20 mouse cellular contexts compared by ENCODE assay signal in the genomic region with DNA sequence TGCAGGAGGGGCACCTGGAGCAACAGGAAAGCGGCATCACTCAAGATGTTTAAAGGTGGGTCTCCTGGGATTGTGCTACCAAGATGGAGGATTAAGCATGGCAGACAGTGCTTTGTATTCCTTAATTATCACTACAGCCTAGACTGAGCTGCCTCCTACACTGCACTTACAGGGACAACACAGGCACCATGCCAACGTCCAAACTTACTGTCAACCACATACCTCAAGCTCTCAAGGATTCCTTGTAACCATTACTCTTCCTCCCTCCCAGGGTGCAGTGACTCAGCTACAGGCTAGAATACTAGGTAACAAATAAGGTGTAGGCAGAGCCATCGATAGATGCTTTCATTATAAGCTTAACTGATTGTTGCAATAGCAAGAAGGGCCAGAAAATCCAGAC. TPM values are rescaled to one million over a fixed set of nuclear protein-coding genes. Genes with fewer than 3 reads are reported as not detected.
A peak's percentile ranks its signal among the peaks of the same experiment; 100 is the strongest.
DNase-seq lines count a peak whose midpoint lies in the region; ATAC-seq and TF ChIP-seq lines count a peak whose summit lies in the region.
"Had no signal": no experiment of that assay in that cellular context is flagged by ENCODE, and none has a peak within 500 bp of the region (broad histone marks: within the 10 kb centered on the region; RNA-seq: fewer than 3 reads in every experiment).

No protein-coding gene starts in this region.

- no peak overlapping the region for H3K4me2 ChIP-seq in liver, embryonic 11.5 days
- H3K4me2 ChIP-seq in liver, embryonic 16.5 days (ENCODE audit: low read depth, low read length) = no peak overlapping the region
- H3K4me2 ChIP-seq: embryonic facial prominence, embryonic 12.5 days; forebrain, embryonic 13.5 days; forebrain, embryonic 15.5 days had no signal

- POLR2A ChIA-PET in Patski (lab: Charles Lee) = interaction anchor here (0.7 to 1.3 kb wide), 4 partner anchors 9 to 42 kb away, joined by 3 to 5 read pairs (median 4); no protein-coding TSS in a partner anchor

- no peak overlapping the region for H3K9ac ChIP-seq in liver, embryonic 11.5 days (ENCODE audit: low read depth, low read length)
- no peak overlapping the region for H3K9ac ChIP-seq in liver, embryonic 16.5 days (ENCODE audit: low read depth, low read length)
- H3K9ac ChIP-seq: embryonic facial prominence, embryonic 12.5 days; forebrain, embryonic 13.5 days; forebrain, embryonic 15.5 days; forebrain, postnatal 0 days had no signal

- H3K27me3 ChIP-seq in liver, embryonic 11.5 days (replicated peaks; ENCODE audit: control insufficient read depth, insufficient read depth, low read length) = no peaks in the 10 kb centered on the region
- no peaks in the 10 kb centered on the region for H3K27me3 ChIP-seq in Patski
- H3K27me3 ChIP-seq in liver, embryonic 16.5 days (ENCODE audit: control insufficient read depth, insufficient read depth, low read depth, low read length) = no peaks in the 10 kb centered on the region
- H3K27me3 ChIP-seq: embryonic facial prominence, embryonic 12.5 days; forebrain, embryonic 13.5 days; forebrain, embryonic 15.5 days had no signal

- ATAC-seq in liver, embryonic 11.5 days (replicated peaks; ENCODE audit: low FRiP score) = no peak
- peak; percentile 31 for ATAC-seq in Patski
- no peak for ATAC-seq in liver, embryonic 16.5 days (ENCODE audit: low read depth)
- ATAC-seq: activated CD4-positive, CD25-positive, alpha-beta regulatory T cell, adult 4 months; forebrain, embryonic 13.5 days; forebrain, embryonic 15.5 days; forebrain, postnatal 0 days had no signal

- in situ Hi-C loops in Patski (cut with MboI; ENCODE audit: low pct_unique_long_range_greater_than_20kb) = no loop called here

- peaks cover 25% of the 10 kb centered on the region for H3K4me1 ChIP-seq in liver, embryonic 11.5 days (replicated peaks; ENCODE audit: control insufficient read depth, insufficient read depth, low read length)
- peaks cover 30% of the 10 kb centered on the region for H3K4me1 ChIP-seq in liver, embryonic 16.5 days (ENCODE audit: control insufficient read depth, low read depth, low read length)
- H3K4me1 ChIP-seq: embryonic facial prominence, embryonic 10.5 days; embryonic facial prominence, embryonic 12.5 days; forebrain, embryonic 13.5 days had no signal

- CTCF ChIA-PET in Patski (lab: Charles Lee) = interaction anchor here (1.0 to 1.6 kb wide), 8 partner anchors 10 to 133 kb away, joined by 3 to 8 read pairs (median 4); no protein-coding TSS in a partner anchor

- H3K9me3 ChIP-seq in liver, embryonic 11.5 days (ENCODE audit: control insufficient read depth, low read length) = no peaks in the 10 kb centered on the region
- no peaks in the 10 kb centered on the region for H3K9me3 ChIP-seq in liver, embryonic 16.5 days (replicated peaks; ENCODE audit: control insufficient read depth, low read length)
- H3K9me3 ChIP-seq: embryonic facial prominence, embryonic 10.5 days; embryonic facial prominence, embryonic 12.5 days; forebrain, embryonic 13.5 days; forebrain, embryonic 15.5 days had no signal

- peaks cover 19% of the 10 kb centered on the region for H3K36me3 ChIP-seq in liver, embryonic 11.5 days (ENCODE audit: control insufficient read depth, insufficient read depth, low read length)
- H3K36me3 ChIP-seq in liver, embryonic 16.5 days (ENCODE audit: control insufficient read depth, insufficient read depth) = peaks cover 32% of the 10 kb centered on the region

- no peak for TF ChIP-seq CTCF in Patski (IDR thresholded peaks at IDR 0.05)

- H3K27ac ChIP-seq in liver, embryonic 11.5 days (ENCODE audit: low read depth, low read length) = peak overlapping the region; percentile 49; the same call in 1 of the 2 replicates
- H3K27ac ChIP-seq in liver, embryonic 16.5 days (ENCODE audit: low read length) = peak overlapping the region; percentile 48; the same call in 1 of the 2 replicates
- H3K27ac ChIP-seq: embryonic facial prominence, embryonic 10.5 days; embryonic facial prominence, embryonic 12.5 days; forebrain, embryonic 13.5 days; forebrain, embryonic 15.5 days had no signal

- no peak overlapping the region for H3K4me3 ChIP-seq in liver, embryonic 11.5 days (ENCODE audit: low read depth, low read length)
- no peak overlapping the region for H3K4me3 ChIP-seq in liver, embryonic 16.5 days (ENCODE audit: low read depth, low read length)
- H3K4me3 ChIP-seq: embryonic facial prominence, embryonic 10.5 days; embryonic facial prominence, embryonic 12.5 days; forebrain, embryonic 13.5 days; forebrain, embryonic 15.5 days had no signal

- WGBS in liver, embryonic 11.5 days = 91% methylated on average over 3 of the region's 3 CpGs
- WGBS in liver, embryonic 16.5 days (ENCODE audit: insufficient replicate concordance) = 80% methylated on average over 3 of the region's 3 CpGs

- DNase-seq in liver, embryonic 11.5 days (ENCODE audit: low spot score) = no peak
- DNase-seq in liver = no peak
- DNase-seq in Patski (ENCODE audit: low read depth, low spot score) = no peak
- DNase-seq in brain, adult 2 months (ENCODE audit: low read depth, low spot score) = peak; percentile 42
- no peak for DNase-seq in frontal cortex, postnatal 36 days (ENCODE audit: low spot score in 2 of 2)
- no peak for DNase-seq in gastrocnemius, adult 18-20 months (ENCODE audit: low spot score)
- DNase-seq: adrenal gland, postnatal 10 days; adrenal gland, postnatal 25 days; cerebellum, adult 11-12 months; cerebellum, adult 2 months; cerebellum, adult 9-10 months; cerebellum, postnatal 10 days; cerebellum, postnatal 25 days; forebrain, postnatal 0 days had no signal

RNA-seq across cellular contexts. Expression of a gene that starts 44.4 kb away (rescaled TPM):
- polyA plus RNA-seq in liver, embryonic 11.5 days (2014; fragmentation: Nextera tagmentation; extraction: Ambion mirVana) = 28.7 and 34.7 TPM in 2 replicates
- 48.0 TPM for polyA plus RNA-seq in Patski (2021)
- 14.3 and 14.6 TPM in 2 replicates for polyA plus RNA-seq in liver, embryonic 16.5 days (2015; fragmentation: Nextera tagmentation; extraction: Ambion mirVana)
- 10 to 100 TPM; 15.5 to 17.0 TPM for total RNA-seq in gastrocnemius, adult 18-20 months (2021)
